20 mouse cellular contexts compared by ENCODE assay signal in genomic region chr1:76530342-76530741, GRCm38 (mm10).
"Had no signal": no experiment of that assay in that cellular context is flagged by ENCODE, and none has a peak within 500 bp of the region (broad histone marks: within the 10 kb centered on the region; RNA-seq: fewer than 3 reads in every experiment).

No protein-coding gene starts in this region.

- H3K27me3 ChIP-seq: midbrain, embryonic 12.5 days; neural tube, embryonic 13.5 days; neural tube, embryonic 15.5 days; stomach, embryonic 15.5 days had no signal

- ATAC-seq: midbrain, embryonic 16.5 days had no signal

- H3K4me3 ChIP-seq: midbrain, embryonic 10.5 days; midbrain, embryonic 12.5 days; myocyte; neural tube, embryonic 13.5 days; neural tube, embryonic 15.5 days; stomach, embryonic 15.5 days had no signal

- H3K9ac ChIP-seq: lung, embryonic 14.5 days; midbrain, embryonic 12.5 days; neural tube, embryonic 13.5 days; neural tube, embryonic 15.5 days; stomach, embryonic 15.5 days had no signal

- H3K36me3 ChIP-seq: midbrain, embryonic 10.5 days; midbrain, embryonic 12.5 days; neural tube, embryonic 13.5 days; neural tube, embryonic 15.5 days; stomach, embryonic 15.5 days had no signal

- H3K4me2 ChIP-seq: lung, embryonic 14.5 days; midbrain, embryonic 12.5 days; neural tube, embryonic 13.5 days; neural tube, embryonic 15.5 days; stomach, embryonic 15.5 days had no signal

- H3K27ac ChIP-seq: midbrain, embryonic 10.5 days; midbrain, embryonic 12.5 days; neural tube, embryonic 13.5 days; neural tube, embryonic 15.5 days; stomach, embryonic 15.5 days; stomach, postnatal 0 days had no signal

- H3K4me1 ChIP-seq: midbrain, embryonic 10.5 days; neural tube, embryonic 15.5 days; stomach, embryonic 15.5 days had no signal

- DNase-seq: lung, adult 18-20 months; lung, postnatal 10 days; lung, postnatal 4 days; midbrain, embryonic 14.5 days; retina, postnatal 1 day; right cerebral cortex, adult 18-20 months; right cerebral cortex, postnatal 25 days; right cerebral cortex, postnatal 4 days; thymus, adult 2 months; thymus, postnatal 25 days; thymus, postnatal 4 days had no signal

- H3K9me3 ChIP-seq: midbrain, embryonic 10.5 days; midbrain, embryonic 12.5 days; neural tube, embryonic 13.5 days; neural tube, embryonic 15.5 days; stomach, embryonic 15.5 days had no signal
